Mouse (Mus musculus) induced T-regulatory cell, adult 2 months (primary cell): ENCODE data around the gene Kalrn.

Experiments used
- DNase-seq: peaks from one replicate; pipeline ENCODE4 v3.0.0-alpha.2; 2012; ENCODE audit warnings: low read depth

Gene Kalrn

GRCm38 (mm10) chr16:34351575-34352150 is 221.7 kb downstream of the Kalrn start:
- no peak for DNase-seq

- DNase-seq, result no peak
Observed at GRCm38 (mm10) chr16:34347574-34347973, 225.8 kb downstream of the Kalrn start.

DNA sequence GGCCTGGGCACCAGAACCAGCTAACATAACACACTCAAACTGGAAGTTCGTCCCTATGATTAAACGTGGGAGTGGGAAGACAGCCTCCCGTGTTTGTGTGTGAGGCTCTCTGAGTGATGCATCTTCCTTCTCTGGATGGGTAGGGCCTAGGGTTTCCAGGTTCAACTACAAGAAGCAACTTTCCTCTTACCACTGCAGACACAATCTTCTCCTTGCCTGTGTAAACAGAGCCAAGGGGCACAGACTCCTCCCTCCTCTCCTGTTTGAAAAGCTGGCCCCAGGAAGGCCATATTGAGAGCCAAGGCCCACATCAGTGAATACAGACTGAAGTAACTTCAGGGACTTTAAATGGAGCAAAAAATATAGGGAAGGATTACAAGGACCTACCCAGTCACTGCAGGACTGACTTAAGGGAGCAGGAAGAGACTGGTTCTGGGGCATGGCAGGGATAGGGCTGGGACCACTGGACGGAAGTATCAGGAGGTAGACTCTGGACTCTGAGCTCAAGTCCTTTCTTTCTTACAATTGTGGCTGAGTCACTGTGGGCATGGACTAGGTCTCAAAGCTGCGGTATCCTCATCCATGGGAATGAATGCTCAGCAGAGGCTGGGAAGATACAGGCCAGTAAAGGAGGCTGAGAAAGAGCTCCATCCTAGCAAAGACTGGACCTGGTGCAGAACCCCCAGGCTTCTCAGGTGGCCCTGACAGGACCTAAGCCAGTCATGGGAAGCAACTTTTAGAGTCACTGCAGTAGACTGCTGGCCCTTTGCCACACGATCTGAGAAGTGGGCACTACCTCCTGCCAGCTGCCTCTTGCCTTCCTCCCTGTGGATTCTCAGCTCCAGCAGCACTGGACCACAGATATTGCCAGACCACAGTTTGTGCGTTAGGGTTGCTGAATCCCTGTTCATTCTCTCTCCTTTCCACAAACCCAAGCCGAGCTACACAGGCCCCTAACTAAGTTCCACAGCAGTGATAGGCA is 228.1 kb downstream of the Kalrn start:
- DNase-seq, result no peak

GRCm38 (mm10) chr16:34343968-34344367 is 229.4 kb downstream of the Kalrn start:
- DNase-seq, result no peak

- no peak for DNase-seq
Observed at GRCm38 (mm10) chr16:34343161-34343560, 230.2 kb downstream of the Kalrn start.

DNA sequence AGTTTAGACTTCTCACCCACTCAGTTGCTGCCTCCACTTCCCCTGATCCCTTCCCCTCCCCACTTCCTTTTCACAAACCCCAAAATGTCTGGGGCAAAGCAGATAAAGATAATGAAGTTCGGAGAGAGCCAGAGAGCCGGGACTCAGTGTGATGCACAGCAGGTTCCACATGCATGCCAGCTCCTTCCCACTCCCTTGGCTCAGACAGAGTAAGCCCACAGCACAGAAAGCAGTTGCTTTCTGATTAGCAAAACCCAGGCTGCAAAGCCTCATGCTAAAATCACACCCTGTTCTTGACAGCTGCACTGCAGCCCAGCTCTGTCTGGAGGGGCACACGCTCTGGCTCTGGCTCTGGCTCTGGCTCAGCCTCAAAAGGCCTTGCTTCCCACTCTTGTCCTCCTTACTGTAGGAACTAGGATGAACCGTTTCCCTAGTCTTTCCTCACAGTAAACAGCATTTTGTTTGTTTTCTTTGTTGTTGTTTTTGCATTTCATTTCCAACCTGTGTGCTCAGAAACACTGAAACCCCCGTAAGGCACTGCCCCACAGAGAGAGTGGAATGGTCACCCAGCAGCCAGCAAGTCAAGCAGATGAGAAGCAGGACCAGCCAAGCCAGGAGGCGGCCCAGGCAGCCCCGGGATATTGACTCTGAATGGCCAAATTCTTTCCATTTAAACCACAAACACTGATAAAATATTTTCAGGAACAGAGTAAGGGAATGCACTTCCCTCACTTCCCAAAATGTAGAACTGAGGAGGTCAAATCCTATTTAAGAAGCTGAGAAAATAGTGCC is 230.8 kb downstream of the Kalrn start:
- no peak for DNase-seq

DNA sequence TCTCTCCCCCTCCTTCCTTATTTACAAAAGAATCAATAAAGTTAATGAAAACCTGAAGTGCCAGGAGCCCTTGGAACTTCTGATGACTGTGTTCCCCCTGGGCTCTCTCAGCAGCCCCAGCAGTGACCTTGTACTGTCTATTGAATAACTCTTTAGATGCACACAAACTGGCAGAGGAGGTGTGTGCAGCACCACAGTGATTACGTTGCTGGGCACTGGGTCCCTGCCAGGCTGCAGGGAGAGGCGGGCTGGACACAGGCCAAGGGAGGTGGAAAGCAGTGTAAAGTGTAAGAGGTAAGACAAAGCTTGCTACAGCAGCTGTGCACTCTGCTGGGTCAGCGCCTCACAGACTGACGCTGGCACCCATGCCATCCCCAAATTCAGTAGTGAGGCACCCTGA is 238.4 kb downstream of the Kalrn start:
- no peak for DNase-seq

GRCm38 (mm10) chr16:34331630-34332029 is 241.7 kb downstream of the Kalrn start:
- no peak for DNase-seq

DNA sequence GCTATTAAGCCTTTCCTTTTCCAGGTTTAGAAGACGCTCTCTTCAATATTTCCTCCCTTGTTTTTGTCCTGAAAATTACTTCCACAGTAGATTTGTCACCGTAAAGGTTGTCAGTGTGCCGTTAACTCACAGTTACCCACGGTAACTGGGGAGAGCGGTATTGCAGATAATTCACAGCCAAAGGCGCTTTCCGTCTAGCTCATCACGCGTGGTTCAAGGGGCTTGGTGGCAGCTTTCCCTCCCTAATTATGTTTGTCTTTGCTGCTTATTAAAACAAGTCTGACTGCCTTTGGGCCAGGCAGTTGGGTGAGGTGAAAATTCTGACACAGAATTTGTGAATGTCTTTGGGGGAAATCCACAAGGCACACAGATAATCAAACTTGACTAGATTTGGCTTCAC is 243.5 kb downstream of the Kalrn start:
- DNase-seq, result no peak

DNA sequence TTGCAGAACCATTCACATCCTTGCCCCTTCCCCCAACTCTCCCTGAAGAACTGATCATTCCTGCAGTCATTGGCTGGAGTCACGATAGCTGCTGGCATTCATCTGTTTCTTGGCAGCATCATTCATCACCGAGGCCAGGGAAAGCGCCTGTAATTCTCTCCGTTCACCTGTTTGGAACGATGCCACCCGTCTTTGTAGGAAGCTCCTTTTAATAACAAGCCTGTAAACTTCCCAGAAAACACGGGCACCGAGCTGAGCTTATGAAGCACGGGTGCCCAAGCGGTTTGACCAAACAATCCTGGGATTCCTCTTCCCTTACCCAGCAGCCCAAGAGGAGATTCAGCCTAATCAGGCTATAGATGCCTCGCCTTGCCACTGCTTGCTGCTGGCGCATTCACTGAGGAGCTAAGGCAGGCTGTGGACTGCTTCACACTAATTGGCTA is 243.9 kb downstream of the Kalrn start:
- DNase-seq, result no peak

- no peak for DNase-seq
Observed at GRCm38 (mm10) chr16:34327890-34328289, 245.4 kb downstream of the Kalrn start.

DNA sequence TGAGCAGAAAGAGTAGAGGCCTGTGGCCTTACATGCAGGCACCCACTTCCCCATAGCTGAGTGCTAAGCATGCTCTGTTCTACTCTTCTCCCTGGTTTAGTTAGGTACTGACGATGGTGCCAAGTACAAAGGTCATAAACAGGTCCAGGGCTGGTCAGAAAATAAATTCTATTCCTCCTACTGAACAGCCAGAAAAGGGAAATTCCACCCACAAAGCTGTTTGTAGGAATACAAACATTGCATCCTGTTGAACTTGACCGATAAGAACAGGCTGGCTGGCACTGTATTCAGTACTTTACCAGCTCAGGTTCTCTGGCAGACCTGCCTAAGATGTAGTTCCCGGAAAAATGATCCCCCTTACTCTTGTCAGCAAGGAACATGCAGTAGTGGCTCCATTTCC is 247.5 kb downstream of the Kalrn start:
- no peak for DNase-seq

- no peak for DNase-seq
Observed at GRCm38 (mm10) chr16:34325161-34325560, 248.2 kb downstream of the Kalrn start.

- no peak for DNase-seq
Observed at GRCm38 (mm10) chr16:34324735-34325134, 248.6 kb downstream of the Kalrn start.

GRCm38 (mm10) chr16:34323496-34323895 is 249.8 kb downstream of the Kalrn start:
- DNase-seq, result no peak

GRCm38 (mm10) chr16:34322546-34322945 is 250.8 kb downstream of the Kalrn start:
- DNase-seq, result peak; percentile 5

- no peak for DNase-seq
Observed at GRCm38 (mm10) chr16:34321066-34321790, 252.1 kb downstream of the Kalrn start.

GRCm38 (mm10) chr16:34320023-34320800 is 253.1 kb downstream of the Kalrn start:
- no peak for DNase-seq

GRCm38 (mm10) chr16:34317110-34317509 is 256.2 kb downstream of the Kalrn start:
- DNase-seq, result no peak

GRCm38 (mm10) chr16:34316253-34316652 is 257.1 kb downstream of the Kalrn start:
- no peak for DNase-seq

GRCm38 (mm10) chr16:34314071-34314470 is 259.3 kb downstream of the Kalrn start:
- no peak for DNase-seq
